Mouse (Mus musculus) myocyte (in vitro differentiated cells): ENCODE results near the gene Sdhd.

ENCODE experiments used
- CEBPB ChIP-seq: IDR thresholded peaks from 2 replicates; pipeline ENCODE4 v1.6.1; 2011; ENCODE audit warnings: mild to moderate bottlenecking, moderate library complexity; ENCODE audit not compliant: poor library complexity, insufficient read depth, severe bottlenecking
- MYOG ChIP-seq, 3 experiments: IDR thresholded peaks; one replicate each; pipeline ENCODE4 v1.6.1; 2011; ENCODE audit warnings: control low read depth in 2 of 3, low read depth in 2 of 3, mild to moderate bottlenecking in 2 of 3; ENCODE audit not compliant: insufficient read length in 2 of 3, control insufficient read depth in 1 of 3, insufficient read depth in 1 of 3
- POLR2A ChIP-seq: IDR thresholded peaks from one replicate; pipeline ENCODE4 v1.6.1; 2011; ENCODE audit warnings: low read depth, mild to moderate bottlenecking, control low read depth, moderate library complexity; ENCODE audit not compliant: insufficient read length

DNA sequence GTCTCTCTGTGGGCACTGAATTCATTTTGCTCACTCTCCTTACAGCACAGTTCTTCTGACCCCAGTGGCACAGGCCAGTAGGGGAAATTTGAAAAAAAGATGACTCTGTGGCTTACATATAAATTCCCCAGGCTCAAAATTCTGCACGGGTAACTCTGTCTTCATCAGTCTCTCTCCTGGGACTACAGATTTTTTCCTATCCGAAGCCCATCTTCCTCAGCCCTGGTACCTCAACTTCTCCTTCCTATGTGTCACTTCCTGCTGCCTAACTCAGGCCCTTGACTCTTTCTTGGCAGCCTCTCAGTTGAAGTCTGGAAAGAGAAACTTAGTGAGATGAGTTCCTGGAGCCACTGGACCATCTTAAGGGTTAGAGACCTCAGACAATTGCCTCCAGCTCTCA, 50.1 kb downstream of the Sdhd start:
- no peak for TF ChIP-seq POLR2A
- TF ChIP-seq CEBPB = no peak
- no peak for TF ChIP-seq MYOG (IDR thresholded peaks at IDR 0.05; ENCODE audit: control insufficient read depth in 1 of 3, insufficient read depth in 1 of 3, insufficient read length in 2 of 3, low read depth in 2 of 3)
